Mouse (Mus musculus): ENCODE data around the gene Fam133b.

Gene Fam133b

GRCm38 (mm10) chr5:3543629-3544479 lies at the start of gene Fam133b:
Gene Fam133b, plus strand, starts transcription at chr5:3543833.
- peak; percentile 92 for DNase-seq (ENCODE audit: low spot score)

- DNase-seq (ENCODE audit: low spot score) = no peak
Observed at GRCm38 (mm10) chr5:3493968-3494367, 49.7 kb upstream of the Fam133b start.

- no peak for DNase-seq (ENCODE audit: low spot score)
Observed at GRCm38 (mm10) chr5:3494452-3495187, 49.0 kb upstream of the Fam133b start.

- DNase-seq (ENCODE audit: low spot score) = no peak
Observed at GRCm38 (mm10) chr5:3497505-3497925, 46.1 kb upstream of the Fam133b start.

- DNase-seq (ENCODE audit: low spot score) = no peak
Observed at GRCm38 (mm10) chr5:3500298-3500697, 43.3 kb upstream of the Fam133b start.

GRCm38 (mm10) chr5:3500957-3501563 lies 42.6 kb upstream of the Fam133b start:
- DNase-seq (ENCODE audit: low spot score) = peak; percentile 29

GRCm38 (mm10) chr5:3501564-3502001 lies 42.0 kb upstream of the Fam133b start:
- DNase-seq (ENCODE audit: low spot score) = peak; percentile 21

- DNase-seq (ENCODE audit: low spot score) = no peak
Observed at GRCm38 (mm10) chr5:3502610-3503350, 40.9 kb upstream of the Fam133b start.

- DNase-seq (ENCODE audit: low spot score) = no peak
Observed at GRCm38 (mm10) chr5:3503373-3503772, 40.3 kb upstream of the Fam133b start.

- no peak for DNase-seq (ENCODE audit: low spot score)
Observed at GRCm38 (mm10) chr5:3503836-3504323, 39.8 kb upstream of the Fam133b start.

GRCm38 (mm10) chr5:3504453-3504852 lies 39.2 kb upstream of the Fam133b start:
- no peak for DNase-seq (ENCODE audit: low spot score)

- no peak for DNase-seq (ENCODE audit: low spot score)
Observed at GRCm38 (mm10) chr5:3505553-3505952, 38.1 kb upstream of the Fam133b start.

GRCm38 (mm10) chr5:3508480-3509381 lies 34.9 kb upstream of the Fam133b start:
- DNase-seq (ENCODE audit: low spot score) = no peak

GRCm38 (mm10) chr5:3509503-3509902 lies 34.1 kb upstream of the Fam133b start:
- DNase-seq (ENCODE audit: low spot score) = no peak

GRCm38 (mm10) chr5:3511097-3511795 lies 32.4 kb upstream of the Fam133b start:
- DNase-seq (ENCODE audit: low spot score) = no peak

- DNase-seq (ENCODE audit: low spot score) = no peak
Observed at GRCm38 (mm10) chr5:3512584-3512983, 31.0 kb upstream of the Fam133b start.

- DNase-seq (ENCODE audit: low spot score) = no peak
Observed at GRCm38 (mm10) chr5:3514901-3515311, 28.7 kb upstream of the Fam133b start.

GRCm38 (mm10) chr5:3515477-3515876 lies 28.2 kb upstream of the Fam133b start:
- DNase-seq (ENCODE audit: low spot score) = no peak

GRCm38 (mm10) chr5:3516481-3517075 lies 27.1 kb upstream of the Fam133b start:
- peak; percentile 86 for DNase-seq (ENCODE audit: low spot score)
